Mouse (Mus musculus) E14TG2a.4 (cell line): Measurements from ENCODE around the gene Itpr1.

Experiments used
- CTCF ChIP-seq: conservative IDR thresholded peaks from 2 replicates; pipeline ENCODE4 v1.5.1; 2014; ENCODE audit warnings: low read length
- NANOG ChIP-seq: IDR thresholded peaks from 2 replicates; pipeline ENCODE4 v1.6.1; 2014; ENCODE audit warnings: borderline replicate concordance, low read length, mixed read lengths
- POU5F1 ChIP-seq: IDR thresholded peaks from 2 replicates; pipeline ENCODE4 v1.6.1; 2014; ENCODE audit warnings: low read length, borderline replicate concordance

- no peak for TF ChIP-seq CTCF
- no peak for TF ChIP-seq POU5F1
- no peak for TF ChIP-seq NANOG
Measured at GRCm38 (mm10) chr6:108549495-108549935, 336.6 kb downstream of the Itpr1 start.
